Mouse (Mus musculus): ENCODE measurements at regions not wholly inside any gene's neighbourhood (a gene's known extent, or its start where the extent isn't known, plus 50 kb on each side); places are given as distances from the start of the nearest gene placed in this dataset.
A peak's percentile ranks its signal among the peaks of the same experiment; 100 is the strongest.

DNA sequence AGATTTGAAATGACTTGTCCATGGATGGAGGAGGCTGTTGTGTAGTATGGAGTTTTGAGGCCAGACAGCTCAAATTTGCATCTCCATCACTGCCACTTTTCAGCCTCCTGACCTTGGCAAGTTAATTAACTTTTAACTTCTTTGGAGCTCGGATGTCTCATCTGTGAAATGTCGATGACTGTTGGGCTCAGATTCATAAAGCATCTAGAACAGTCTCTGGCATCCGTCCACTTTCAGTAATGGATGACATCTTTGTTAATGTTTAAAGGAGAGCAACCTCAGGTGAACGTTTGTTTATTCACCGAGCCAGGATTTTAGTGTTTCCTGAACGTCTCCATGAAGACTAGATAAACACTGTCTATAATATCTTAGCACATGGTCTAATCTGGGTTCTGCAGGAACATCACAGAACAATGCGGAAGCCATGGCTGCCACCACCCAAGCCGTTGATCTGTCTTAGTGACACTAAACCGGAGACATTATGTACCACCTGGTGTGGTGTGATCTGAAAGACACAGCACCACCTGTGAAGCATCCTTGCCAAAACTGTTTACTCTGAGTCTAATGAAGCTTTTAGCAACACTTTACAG lies 658.4 kb downstream of the Sorcs3 start:
- DNase-seq (ENCODE audit: low spot score) (no peak), ATAC-seq (ENCODE audit: low FRiP score) (no peak)

DNA sequence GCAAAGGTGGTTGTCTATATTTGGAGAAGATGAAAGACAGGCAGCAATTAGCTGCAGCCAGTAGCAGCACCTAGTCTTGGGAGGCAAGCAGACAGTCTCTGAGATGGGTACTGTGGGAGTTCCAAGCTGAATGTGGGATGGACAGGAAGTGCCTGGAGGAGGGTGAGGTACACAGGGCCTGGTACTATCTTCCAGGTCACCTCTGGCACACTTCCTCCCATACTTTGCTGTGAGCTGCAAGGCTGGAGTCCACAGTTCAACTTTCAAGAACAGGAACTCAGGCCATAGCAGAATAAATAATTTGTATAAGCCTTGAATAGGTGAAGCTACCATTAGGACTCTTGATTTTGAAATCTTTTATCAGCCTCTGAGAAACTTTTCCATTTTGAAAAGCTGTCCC lies 665.8 kb downstream of the Sorcs3 start:
- no peaks in the 10 kb centered on the region for H3K27me3 ChIP-seq (ENCODE audit: control insufficient read depth, insufficient read depth, low read length)
- no peaks in the 10 kb centered on the region for H3K4me1 ChIP-seq (replicated peaks; ENCODE audit: control insufficient read depth, insufficient read depth, low read length)
- no peak overlapping the region for H3K9ac ChIP-seq
- ATAC-seq (ENCODE audit: low FRiP score): no peak
- H3K27ac ChIP-seq: no peak overlapping the region
- no peaks in the 10 kb centered on the region for H3K9me3 ChIP-seq (ENCODE audit: control insufficient read depth, low read length)
- no peak overlapping the region for H3K4me2 ChIP-seq (replicated peaks)
- H3K4me3 ChIP-seq (replicated peaks; ENCODE audit: low read length): no peak overlapping the region
- no peak for DNase-seq (ENCODE audit: low spot score)
- H3K36me3 ChIP-seq (replicated peaks; ENCODE audit: control insufficient read depth, insufficient read depth): no peaks in the 10 kb centered on the region

More for the DNA sequence above, 658.4 kb downstream of the Sorcs3 start:
- Histone ChIP-seq H3K27me3 (ENCODE audit: control insufficient read depth, insufficient read depth, low read length) (no peaks in the 10 kb centered on the region), H3K4me2 (replicated peaks) (no peak overlapping the region), H3K4me1 (replicated peaks; ENCODE audit: control insufficient read depth, insufficient read depth, low read length) (no peaks in the 10 kb centered on the region), H3K27ac (no peak overlapping the region), H3K36me3 (replicated peaks; ENCODE audit: control insufficient read depth, insufficient read depth) (no peaks in the 10 kb centered on the region), H3K4me3 (replicated peaks; ENCODE audit: low read length) (no peak overlapping the region), H3K9ac (no peak overlapping the region), H3K9me3 (ENCODE audit: control insufficient read depth, low read length) (no peaks in the 10 kb centered on the region)
- WGBS: 80% methylated on average over 9 of the region's 9 CpGs

DNA sequence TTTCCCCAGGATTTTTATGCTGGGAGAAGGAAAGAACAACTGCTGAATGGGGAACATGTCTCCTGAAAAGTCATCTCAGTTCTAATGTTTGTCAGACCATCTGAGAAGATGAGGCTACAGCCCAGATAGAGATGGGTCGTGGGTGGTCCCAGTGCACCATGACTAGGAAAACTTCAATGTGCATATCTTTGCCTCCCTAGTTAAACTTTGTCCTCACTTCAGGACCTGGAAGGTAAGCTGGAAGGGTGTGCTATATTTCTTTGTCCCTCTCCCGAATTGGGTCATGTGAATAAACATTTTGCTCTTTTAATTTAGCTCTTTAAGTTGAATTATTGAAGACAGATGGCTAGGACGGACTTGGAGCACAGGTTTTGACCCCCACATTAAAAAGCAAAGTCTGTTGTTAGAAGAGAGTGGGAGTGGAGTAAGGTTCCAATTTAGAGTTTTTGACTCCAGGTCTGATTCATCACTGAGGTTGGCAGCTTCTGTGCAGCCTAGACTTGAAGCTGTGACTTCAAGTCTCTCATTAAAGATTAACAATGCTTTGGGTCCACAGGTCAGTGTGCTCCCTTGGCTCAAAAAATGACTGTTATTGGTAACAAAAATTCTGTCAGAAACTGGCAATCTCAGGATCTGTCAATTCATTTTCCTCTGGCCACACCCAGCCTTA lies 675.8 kb downstream of the Sorcs3 start:
- no peaks in the 10 kb centered on the region for H3K36me3 ChIP-seq (replicated peaks; ENCODE audit: control insufficient read depth, insufficient read depth)
- H3K9me3 ChIP-seq (ENCODE audit: control insufficient read depth, low read length): no peaks in the 10 kb centered on the region
- no peak for ATAC-seq (ENCODE audit: low FRiP score)
- H3K27ac ChIP-seq: no peak overlapping the region
- no peaks in the 10 kb centered on the region for H3K4me1 ChIP-seq (replicated peaks; ENCODE audit: control insufficient read depth, insufficient read depth, low read length)
- H3K4me2 ChIP-seq (replicated peaks): no peak overlapping the region
- no peak overlapping the region for H3K9ac ChIP-seq
- no peak overlapping the region for H3K4me3 ChIP-seq (replicated peaks; ENCODE audit: low read length)
- H3K27me3 ChIP-seq (ENCODE audit: control insufficient read depth, insufficient read depth, low read length): no peaks in the 10 kb centered on the region; the same call in 1 of the 2 replicates
- 80% methylated on average over 3 of the region's 3 CpGs for WGBS
- DNase-seq (ENCODE audit: low spot score): no peak

DNA sequence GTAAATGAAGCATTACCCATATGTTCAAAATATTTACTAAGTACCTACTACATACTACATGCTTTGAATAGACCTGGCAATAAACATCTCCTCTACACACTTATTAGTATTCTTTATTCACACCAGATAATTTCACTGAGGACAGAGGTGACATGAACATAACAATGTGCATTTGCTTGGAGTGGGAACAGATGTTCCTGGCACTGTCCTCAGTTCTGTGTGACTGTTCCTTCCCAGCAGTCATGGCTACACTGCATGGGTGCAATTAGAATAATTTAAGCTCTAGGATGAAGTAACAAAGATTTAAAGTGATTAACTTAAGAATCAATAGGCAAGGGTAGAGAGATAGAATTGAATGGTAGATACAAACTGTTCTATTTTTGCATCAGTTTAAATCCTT lies 702.4 kb downstream of the Sorcs3 start:
- H3K27ac ChIP-seq: no peak overlapping the region
- no peak overlapping the region for H3K4me3 ChIP-seq (replicated peaks; ENCODE audit: low read length)
- ATAC-seq (ENCODE audit: low FRiP score) (no peak), DNase-seq (ENCODE audit: low spot score) (no peak)
- H3K4me1 ChIP-seq (replicated peaks; ENCODE audit: control insufficient read depth, insufficient read depth, low read length): no peaks in the 10 kb centered on the region
- no peaks in the 10 kb centered on the region for H3K36me3 ChIP-seq (replicated peaks; ENCODE audit: control insufficient read depth, insufficient read depth)
- H3K4me2 ChIP-seq (replicated peaks): no peak overlapping the region
- no peaks in the 10 kb centered on the region for H3K9me3 ChIP-seq (ENCODE audit: control insufficient read depth, low read length)
- H3K27me3 ChIP-seq (ENCODE audit: control insufficient read depth, insufficient read depth, low read length): no peaks in the 10 kb centered on the region
- no peak overlapping the region for H3K9ac ChIP-seq

DNA sequence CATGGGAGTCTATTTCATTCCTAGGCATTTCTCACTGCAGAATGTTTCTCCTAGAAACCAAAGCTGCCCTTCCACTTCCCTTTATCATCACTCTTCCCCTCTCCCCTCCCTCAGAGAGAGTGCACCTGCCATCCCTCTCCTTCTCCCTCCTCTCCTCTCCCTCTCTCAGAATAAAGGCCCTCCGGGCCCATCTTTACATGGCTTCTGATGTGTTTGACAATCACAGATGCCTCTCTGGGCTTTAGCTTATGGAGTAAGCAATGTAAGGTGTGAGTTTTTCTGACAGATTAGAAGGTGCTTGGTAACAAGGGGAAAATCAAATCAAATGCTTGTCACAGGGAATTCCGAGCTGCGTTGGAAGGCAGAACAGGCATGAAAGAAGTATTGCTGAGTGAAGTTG lies 707.2 kb downstream of the Sorcs3 start:
- ATAC-seq (ENCODE audit: low FRiP score) (no peak), DNase-seq (ENCODE audit: low spot score) (no peak)
- Histone ChIP-seq H3K4me3 (replicated peaks; ENCODE audit: low read length) (no peak overlapping the region), H3K27me3 (ENCODE audit: control insufficient read depth, insufficient read depth, low read length) (no peaks in the 10 kb centered on the region), H3K27ac (no peak overlapping the region), H3K9me3 (ENCODE audit: control insufficient read depth, low read length) (no peaks in the 10 kb centered on the region), H3K4me2 (replicated peaks) (no peak overlapping the region), H3K9ac (no peak overlapping the region), H3K36me3 (replicated peaks; ENCODE audit: control insufficient read depth, insufficient read depth) (no peaks in the 10 kb centered on the region), H3K4me1 (replicated peaks; ENCODE audit: control insufficient read depth, insufficient read depth, low read length) (no peaks in the 10 kb centered on the region)
- WGBS: 51% methylated on average over 3 of the region's 3 CpGs

DNA sequence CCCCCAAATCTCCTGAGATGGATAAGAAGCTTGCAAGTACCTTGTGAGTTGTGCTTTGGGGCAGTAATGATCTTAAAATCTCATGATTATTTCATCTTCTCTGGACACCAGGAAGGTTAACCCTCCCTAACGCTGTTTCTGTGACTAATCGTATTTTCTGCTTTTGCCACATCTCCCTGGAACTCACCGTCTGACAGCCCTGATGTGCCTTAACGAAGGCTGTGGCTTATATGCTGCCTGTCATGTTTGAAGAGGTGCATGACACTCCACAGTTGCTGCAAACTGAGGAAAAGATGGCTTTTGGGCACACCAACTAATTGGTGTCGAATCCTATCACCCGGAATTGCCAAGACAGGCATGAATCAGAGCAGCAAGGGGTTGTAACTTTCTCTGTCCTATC lies 713.8 kb downstream of the Sorcs3 start:
- WGBS: 52% methylated on average over 6 of the region's 6 CpGs
- no peak overlapping the region for H3K4me3 ChIP-seq (replicated peaks; ENCODE audit: low read length)
- no peak overlapping the region for H3K27ac ChIP-seq
- no peaks in the 10 kb centered on the region for H3K4me1 ChIP-seq (replicated peaks; ENCODE audit: control insufficient read depth, insufficient read depth, low read length)
- no peaks in the 10 kb centered on the region for H3K9me3 ChIP-seq (ENCODE audit: control insufficient read depth, low read length)
- DNase-seq (ENCODE audit: low spot score) (no peak), ATAC-seq (ENCODE audit: low FRiP score) (no peak)
- H3K9ac ChIP-seq: no peak overlapping the region
- no peak overlapping the region for H3K4me2 ChIP-seq (replicated peaks)
- no peaks in the 10 kb centered on the region for H3K36me3 ChIP-seq (replicated peaks; ENCODE audit: control insufficient read depth, insufficient read depth)
- no peaks in the 10 kb centered on the region for H3K27me3 ChIP-seq (ENCODE audit: control insufficient read depth, insufficient read depth, low read length)

DNA sequence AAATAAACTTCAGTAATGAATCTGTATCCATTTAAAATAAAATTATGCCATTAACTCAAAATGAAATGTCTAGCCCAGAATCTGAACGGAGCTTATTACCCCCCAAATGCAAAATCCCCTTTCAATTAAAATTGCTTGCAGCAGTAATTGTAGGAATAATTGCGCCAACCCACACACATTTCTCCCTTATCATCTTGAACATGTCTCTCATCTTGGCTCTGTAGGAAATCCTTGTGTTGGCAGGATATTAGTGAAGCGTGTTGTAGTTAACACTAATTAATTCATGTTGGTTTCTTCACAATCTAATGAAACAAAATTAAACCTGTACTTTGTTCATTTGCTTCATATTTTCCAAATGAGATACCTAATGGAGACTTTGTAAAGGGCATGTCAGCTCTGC lies 741.8 kb downstream of the Sorcs3 start:
- DNase-seq (ENCODE audit: low spot score): peak; percentile 29
- WGBS: 67% methylated on average over 3 of the region's 3 CpGs

More for the DNA sequence above, 741.8 kb downstream of the Sorcs3 start:
- H3K4me1 ChIP-seq (replicated peaks; ENCODE audit: control insufficient read depth, insufficient read depth, low read length): 0 out of 2 replicates have a peak, but pooled peaks cover 4% of the 10 kb centered on the region
- no peak overlapping the region for H3K4me3 ChIP-seq (replicated peaks; ENCODE audit: low read length)
- H3K9me3 ChIP-seq (ENCODE audit: control insufficient read depth, low read length): no peaks in the 10 kb centered on the region
- H3K27me3 ChIP-seq (ENCODE audit: control insufficient read depth, insufficient read depth, low read length): no peaks in the 10 kb centered on the region
- no peak overlapping the region for H3K4me2 ChIP-seq (replicated peaks)
- no peaks in the 10 kb centered on the region for H3K36me3 ChIP-seq (replicated peaks; ENCODE audit: control insufficient read depth, insufficient read depth)
- no peak overlapping the region for H3K27ac ChIP-seq
- no peak overlapping the region for H3K9ac ChIP-seq
- no peak for ATAC-seq (ENCODE audit: low FRiP score)

Measured in hindbrain, embryonic 14.5 days (tissue).